Mouse (Mus musculus) lung, postnatal 25 days (tissue): ENCODE measurements around the gene Ctsg.
"Not testable (repeated sequence)": the region's sequence is repeated elsewhere in the genome, so short reads cannot be mapped to it uniquely, and the experiment has no call there.

ENCODE experiments used
- DNase-seq: peaks from one replicate; pipeline ENCODE4 v3.0.0; 2022; ENCODE audit warnings: low spot score

The Ctsg gene

DNA sequence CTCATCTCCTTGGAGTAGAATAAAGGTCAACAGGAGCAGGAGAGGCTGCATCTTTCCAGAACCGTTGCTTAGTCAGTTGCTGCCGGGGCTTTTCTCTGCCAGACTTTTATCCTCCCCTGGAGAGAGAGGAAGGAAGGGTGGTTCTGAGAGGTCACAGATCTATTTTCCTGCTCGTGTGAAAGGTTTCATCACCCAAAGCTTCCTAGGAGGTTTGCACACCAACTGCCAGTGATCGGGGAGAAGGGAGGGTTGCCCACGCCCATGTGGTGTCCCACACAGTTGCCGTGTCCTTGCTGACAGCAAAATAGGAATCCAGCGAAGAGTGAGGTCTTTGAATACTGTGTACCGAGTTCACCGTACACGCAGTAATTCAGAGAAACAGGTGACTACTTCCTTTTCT is at the start of gene Ctsg:
Ctsg (minus strand) TSS at position 189 of the 400 bp plus-strand sequence.
- DNase-seq = no peak

DNA sequence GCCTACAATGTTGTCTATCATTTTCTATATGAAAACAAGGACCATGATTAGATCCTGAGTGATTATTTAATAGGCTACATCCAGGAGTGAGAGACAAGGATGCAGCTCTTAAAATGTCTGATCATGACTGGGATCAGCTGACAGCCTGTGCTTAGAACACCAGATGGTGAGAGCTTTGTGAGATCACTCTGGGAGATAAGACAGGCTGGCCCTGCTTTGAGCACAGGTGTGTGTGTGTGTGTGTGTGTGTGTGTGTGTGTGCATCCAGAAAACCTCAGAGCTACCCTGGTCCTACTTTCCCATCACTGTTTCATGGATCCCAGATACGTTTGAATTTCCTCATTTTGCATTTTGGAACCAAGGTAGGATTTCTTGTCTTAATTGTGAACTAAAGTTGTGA is 31.3 kb upstream of the Ctsg start:
- not testable (repeated sequence) for DNase-seq

DNA sequence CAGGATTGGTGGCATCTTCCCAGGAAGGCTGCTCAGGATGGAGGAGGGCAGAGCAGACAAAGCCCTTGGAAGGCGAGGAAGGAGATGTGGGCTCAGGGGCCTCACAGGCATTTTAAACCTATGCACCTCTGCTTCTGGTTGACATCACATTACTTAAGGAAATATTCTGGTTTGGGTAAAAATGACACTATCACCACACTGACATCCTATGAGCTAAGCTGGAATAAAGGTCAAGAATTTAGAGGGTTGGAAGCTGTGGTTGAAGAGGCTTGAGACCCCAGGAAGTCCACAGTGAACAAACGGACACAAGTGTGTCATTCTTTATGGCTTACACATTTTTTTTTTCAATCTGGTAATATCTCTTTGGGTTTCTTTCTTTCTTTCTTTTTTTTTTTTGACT is 30.1 kb upstream of the Ctsg start, which contains the start of gene Gzmd:
Gzmd (minus strand) TSS at position 101 of the 400 bp plus-strand sequence.
- not testable (repeated sequence) for DNase-seq

DNA sequence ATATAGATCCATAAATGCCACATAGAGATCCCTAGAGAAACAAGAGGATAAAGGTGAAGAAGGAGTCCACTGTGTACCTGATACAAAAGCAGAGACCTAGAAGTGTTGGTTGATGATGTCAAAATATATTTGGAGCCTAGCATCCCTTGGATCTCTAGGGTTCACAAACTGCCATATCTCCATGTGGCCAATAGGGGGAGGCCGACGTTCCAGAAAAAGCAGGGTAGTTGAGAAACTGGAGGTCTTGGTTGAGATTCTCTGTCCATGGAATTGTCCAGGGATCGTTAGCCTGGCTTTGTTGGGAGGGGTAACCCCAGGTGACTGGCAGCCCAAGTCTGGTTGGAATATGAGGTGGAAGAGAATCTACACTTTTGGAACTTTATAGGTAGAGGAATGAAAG is 26.0 kb upstream of the Ctsg start:
- DNase-seq = no peak

DNA sequence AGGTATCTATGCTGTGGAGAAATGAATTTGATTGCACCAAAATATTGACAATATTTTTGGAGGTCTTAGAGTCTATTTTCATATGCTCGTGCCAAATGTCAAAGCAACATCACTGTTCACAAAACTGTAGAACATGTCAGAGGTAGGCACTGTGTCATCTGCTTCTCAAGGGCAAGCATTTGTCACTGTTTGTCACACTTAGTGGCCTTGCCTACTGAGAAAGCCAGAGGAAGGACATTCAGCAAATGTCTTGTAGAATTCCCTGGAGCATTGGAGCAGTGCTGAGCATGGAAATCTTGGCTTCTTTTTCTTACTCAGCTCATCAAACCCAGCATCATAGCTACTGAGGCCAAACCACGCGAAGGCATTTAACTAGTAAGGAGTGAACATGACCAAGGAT is 21.1 kb upstream of the Ctsg start:
- no peak for DNase-seq

DNA sequence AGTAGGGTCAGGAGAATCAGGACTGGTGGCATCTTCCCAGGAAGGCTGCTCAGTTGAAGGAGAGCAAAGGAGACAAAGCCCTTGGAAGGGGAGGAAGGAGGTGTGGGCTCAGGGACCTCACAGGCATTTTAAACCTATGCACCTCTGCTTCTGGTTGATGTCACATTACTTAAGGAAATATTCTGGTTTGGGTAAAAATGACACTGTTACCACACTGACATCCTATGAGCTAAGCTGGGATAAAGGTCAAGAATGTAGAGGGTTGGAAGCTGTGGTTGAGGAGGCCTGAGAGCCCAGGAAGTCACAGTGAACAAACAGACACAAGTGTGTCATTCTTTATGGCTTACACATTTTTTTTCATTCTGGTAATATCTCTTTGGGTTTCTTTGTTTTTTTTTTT is 18.2 kb upstream of the Ctsg start, which contains the start of gene Gzme:
Gzme (minus strand) TSS at position 101 of the 400 bp plus-strand sequence.
- DNase-seq = no peak

DNA sequence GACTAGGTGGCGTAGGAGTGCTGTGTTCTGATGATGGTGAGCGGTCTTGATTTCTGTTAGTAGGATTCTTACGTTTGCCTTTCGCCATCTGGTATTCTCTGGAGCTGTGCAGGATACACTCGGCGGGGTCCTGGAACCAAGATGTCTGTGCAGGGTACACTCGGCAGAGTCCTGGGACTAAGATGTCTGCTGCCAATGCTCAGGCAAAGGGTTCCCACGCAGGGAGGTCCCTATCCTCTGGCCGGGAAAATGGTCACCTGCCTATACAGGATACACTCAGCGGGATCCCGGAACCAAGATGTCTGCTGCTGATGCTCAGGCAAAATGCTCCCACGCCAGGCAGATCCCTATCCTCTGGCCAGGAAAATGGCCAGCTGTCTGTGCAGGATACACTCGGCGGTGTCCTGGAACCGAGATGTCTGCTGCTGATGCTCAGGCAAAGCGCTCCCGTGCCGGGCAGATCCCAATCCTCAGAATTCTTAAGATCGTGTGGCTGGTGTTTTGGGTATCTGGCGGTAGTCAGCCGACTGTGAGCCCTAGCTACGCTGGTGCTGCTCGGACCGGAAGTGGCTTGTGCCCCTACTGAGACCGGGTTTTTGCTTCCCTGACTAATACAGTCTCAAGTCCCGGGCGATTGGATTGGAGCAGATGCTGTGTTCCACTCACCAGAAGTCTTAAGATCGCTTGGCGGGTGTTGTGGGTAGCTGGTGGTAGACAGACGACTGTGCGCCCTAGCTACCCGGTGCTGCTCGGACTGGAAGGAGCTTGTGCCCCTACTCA is 13.3 kb upstream of the Ctsg start:
- not testable (repeated sequence) for DNase-seq

DNA sequence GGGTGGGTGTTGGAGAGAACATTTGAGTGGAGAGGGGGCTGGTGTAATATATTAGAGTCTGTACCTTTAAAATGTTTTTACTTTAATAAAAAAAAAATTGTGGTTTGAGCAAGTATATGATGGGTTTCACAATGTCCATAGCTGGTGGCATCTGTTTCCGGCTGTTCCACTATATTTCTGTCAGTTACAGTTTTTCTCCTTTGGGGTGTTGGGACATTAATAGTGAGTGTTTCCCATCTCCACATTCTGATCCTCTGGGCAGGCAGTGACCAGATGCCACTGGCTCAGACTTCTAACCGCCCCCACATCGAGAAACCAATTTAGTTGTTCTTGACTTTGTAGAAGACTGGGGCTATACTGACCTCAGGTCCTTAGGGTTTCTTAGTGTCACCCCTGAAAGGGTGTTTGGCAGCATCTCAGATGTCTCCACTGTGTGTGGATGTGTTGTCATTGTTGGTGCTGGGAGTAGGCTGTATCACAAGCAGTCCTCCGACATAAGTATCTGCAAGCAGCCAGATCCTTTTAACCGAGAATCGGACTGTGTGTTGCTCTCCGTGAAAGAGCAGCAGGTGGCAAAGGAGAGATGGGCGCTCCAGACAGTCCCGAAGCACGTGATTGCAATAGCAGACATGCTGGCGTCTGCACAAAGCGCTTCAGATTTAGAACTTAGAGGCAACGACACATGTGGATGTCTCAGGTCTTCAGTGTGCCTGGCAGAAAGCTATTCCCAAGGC is 3.2 kb upstream of the Ctsg start:
- DNase-seq = no peak

DNA sequence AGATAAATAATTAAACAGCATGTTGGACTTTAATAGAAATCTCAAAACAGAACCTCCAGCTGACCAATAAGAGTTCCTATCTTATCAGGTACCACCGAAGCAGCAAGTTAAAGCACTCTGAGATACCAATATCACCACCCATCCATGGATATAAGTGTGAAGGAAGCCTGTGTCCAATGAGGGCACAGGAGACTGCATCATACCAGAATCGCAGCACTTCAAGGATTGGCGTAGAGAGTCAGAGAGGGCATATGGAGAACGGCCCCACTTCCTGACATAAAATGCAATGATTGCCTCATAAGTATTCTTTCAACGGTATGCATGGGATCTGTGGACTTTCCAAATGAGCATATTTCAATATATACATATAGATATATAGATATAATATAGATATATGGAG is 2.6 kb upstream of the Ctsg start:
- no peak for DNase-seq

DNA sequence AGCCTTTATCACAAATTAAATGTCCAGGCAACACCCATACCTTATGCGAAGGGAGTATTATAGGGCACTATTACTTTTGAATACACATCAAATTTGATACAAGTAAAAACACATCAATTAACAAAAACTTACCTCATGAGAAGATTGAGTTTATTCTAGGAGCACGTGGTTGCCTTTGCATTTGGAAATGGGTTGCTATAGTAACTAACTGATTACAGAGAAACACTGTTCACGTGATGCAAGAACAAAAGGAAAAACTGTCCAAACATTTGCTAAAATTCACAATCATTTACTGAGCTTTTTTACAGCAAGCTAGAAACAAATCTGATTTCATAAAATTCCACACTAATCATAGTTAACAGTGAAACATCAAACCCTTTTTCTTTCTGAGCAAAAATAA is 1.1 kb upstream of the Ctsg start:
- no peak for DNase-seq

DNA sequence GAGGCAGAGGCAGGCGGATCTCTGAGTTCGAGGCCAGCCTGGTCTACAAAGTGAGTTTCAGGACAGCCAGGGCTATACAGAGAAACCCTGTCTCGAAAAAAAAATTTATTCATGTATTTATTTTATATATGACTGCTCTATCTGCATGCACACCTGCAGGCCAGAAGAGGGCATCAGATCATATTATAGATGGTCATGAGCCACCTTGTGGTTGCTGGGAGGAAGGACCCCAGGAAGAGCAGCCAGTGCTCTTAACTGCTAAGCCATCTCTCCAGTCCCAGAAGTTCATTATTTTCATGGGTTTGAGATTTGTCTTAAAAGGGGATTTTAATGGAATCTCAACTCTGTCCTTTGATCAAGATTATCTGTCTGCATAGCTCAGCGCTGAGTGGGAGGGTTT is 3.4 kb downstream of the Ctsg start:
- DNase-seq = no peak

DNA sequence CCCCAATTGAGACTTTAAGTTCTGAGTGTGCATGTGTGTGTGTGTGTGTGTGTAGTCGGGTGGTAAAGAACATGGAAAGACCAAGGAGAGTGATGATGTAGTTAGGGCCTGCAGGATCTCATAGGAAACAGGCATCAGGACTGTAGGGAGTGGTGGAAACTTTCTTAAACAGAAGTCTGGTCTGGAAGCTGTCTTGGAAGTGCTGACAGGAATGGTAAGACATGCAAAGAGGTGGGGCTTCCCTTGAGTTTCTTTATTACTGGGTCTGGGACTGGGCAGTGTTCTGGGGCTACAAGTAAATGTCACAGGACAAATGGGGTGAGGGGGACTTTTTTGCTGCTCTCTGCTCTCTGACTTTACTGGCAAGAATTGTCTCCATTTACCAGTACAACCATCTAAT is 4.8 kb downstream of the Ctsg start:
- DNase-seq = no peak

DNA sequence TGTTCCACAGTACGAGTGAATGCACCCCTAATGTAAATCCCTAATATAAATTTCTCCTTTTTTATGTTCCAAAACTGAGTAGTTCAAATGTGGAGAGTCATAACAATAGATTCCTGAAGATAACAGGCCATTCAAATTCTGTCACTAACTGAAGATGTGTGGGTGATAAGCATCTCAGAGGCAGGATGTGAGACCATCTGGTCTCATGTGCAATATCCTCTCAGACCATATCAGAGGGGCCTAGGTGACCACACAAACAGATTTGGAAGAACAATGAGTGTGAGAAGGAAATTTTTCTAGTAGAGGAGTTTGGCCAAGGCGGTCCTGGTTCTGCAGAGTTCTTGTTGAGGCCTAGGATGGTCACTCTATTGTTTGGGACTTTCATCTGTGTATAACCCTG is 9.0 kb downstream of the Ctsg start:
- no peak for DNase-seq

DNA sequence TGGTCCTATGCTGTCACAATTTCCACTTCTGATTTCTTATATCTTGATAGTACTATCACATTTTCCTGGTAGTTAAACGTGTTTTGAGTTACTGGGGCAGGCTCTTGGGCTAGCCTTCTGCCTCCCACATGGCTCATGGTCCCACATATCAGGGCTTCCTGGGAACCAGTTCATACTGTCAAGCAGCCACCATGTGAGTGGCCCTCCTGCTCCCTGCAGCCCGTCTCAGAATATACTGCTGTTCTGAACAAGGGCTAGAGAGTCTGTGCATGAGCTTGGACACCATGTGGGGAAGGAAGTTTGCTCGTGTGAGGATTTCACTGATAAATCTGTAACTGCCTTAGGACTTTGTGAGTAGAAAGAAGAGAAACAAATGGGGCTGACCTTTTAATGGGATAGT is 15.7 kb downstream of the Ctsg start:
- DNase-seq = no peak

DNA sequence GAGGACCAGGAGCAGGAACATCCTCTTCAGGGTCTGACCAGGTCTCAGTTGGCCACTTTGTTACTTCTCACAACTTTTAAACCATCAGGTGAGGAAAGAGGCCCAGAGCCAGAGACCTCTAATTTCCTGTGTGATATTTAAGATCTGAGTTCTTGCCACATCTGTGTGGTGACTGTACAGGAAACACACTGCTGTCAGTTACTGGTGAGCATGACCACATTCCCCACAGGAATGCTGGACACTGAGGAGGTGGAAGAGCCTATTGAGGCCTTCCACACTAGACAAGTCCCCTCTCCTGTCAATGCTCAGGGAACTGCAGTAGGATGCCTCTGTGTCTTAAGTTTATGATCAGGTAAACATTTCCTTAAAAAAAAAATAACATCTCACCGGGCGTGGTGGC is 17.2 kb downstream of the Ctsg start, which contains the start of gene Mcpt8:
Mcpt8 (minus strand) TSS at position 107 of the 400 bp plus-strand sequence.
- DNase-seq = no peak

DNA sequence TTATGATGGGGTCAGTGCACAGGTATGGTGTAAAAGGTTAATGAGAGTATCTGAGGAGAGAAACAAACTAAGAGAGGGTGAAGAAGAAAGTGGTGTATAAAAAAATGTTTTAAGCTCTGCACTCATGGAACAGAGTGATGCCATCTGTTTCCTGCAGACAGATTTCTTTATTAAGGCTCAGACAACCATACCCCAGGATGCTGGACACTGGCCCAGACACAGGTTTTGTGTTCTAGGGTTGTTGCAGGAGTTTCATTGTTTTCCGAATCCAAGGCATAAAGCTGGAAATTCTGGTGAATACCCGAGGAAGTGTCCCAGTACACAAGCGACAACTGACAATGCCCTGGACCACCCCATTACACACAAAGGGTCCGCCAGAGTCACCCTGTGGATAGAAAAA is 20.4 kb downstream of the Ctsg start:
- DNase-seq = no peak

DNA sequence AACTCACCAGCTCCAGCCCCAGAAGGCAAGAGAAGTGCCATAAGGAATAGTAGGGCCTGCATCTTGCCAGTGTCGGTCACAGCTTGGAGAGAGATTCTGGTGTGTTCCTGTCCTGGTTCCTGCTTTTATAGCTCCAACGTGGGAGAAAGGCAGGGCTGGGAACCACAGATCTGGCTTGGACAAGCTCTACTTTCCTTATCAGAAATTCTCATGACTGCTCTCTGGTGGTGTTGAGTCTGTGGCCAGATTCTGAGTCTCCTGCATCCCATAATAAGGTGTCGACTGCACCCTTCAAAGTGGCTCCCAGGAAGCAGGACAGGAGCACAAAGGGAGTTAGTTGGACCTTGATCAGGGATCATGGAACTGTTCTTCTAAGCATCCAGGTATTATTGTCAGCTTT is 40.2 kb downstream of the Ctsg start, which contains the start of gene Mcpt4:
Mcpt4 (minus strand) TSS at position 101 of the 400 bp plus-strand sequence.
- not testable (repeated sequence) for DNase-seq

DNA sequence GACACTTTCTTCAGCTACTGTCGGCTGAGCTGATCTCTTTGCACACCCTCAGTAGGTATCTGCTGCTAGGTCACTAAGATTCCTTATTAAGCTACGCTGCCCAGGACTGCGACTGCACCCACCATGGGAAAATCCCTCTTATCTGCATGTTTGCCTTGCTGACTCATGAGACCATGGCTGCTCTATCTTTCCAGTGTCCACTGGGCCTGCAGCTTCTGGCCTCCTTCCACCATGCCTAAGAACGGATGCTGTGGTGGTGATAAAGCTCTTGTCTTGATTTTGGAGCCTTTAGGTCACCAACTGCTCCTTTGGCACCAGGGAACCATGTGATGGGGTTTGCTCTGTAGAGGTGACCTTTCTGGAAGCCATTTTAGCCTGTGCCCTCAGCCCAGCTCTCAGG is 44.7 kb downstream of the Ctsg start:
- no peak for DNase-seq

DNA sequence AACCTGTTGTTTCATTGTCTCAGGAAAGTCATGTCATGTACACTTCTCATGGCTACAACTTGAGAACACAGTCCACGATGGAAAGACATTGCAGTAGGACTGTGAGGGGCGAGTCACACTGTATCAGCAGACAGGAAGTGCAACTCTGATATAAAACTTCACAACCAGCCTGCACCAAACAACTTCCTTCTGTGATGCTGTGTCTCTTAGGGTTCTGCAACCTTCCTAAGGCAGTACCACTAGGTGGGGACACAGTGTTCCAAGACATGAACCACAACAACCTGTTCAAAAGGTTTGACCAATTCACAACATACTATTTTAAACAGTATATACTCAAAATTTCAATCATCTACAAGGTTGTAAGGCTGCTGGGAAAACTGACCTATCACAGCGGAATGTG is 47.0 kb downstream of the Ctsg start:
- no peak for DNase-seq
